In the genomic region with DNA sequence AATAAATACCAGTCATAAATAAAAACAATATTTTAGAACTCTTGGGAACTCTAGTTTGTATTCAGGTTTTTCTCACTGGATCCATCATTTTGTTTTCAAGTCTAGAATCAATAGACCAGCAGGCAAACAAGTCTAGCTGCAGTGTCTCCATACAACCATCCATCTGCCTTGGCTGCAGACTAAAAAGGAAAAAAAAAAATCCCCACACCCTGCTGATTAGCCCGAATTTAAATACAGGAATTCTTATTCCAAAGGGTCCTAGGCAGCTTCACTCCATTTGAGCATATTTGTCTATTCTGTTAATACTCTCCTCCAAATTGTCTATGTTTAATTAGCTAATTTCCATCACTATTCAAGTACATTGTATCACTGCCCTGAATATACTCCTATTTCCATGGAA, we compare ENCODE assay signal across 17 mouse cellular contexts.
"Had no signal": no experiment of that assay in that cellular context is flagged by ENCODE, and none has a peak within 500 bp of the region (broad histone marks: within the 10 kb centered on the region; RNA-seq: fewer than 3 reads in every experiment).

No protein-coding gene starts in this region.

- H3K27ac ChIP-seq: lung, embryonic 15.5 days; macrophage; midbrain, embryonic 13.5 days; midbrain, embryonic 15.5 days; neural tube, embryonic 12.5 days; stomach, embryonic 15.5 days; stomach, postnatal 0 days had no signal

- ATAC-seq: lung, postnatal 0 days; midbrain, embryonic 13.5 days; midbrain, embryonic 15.5 days had no signal

- DNase-seq: lung, adult 2 months; lung, postnatal 14 days; lung, postnatal 36 days; right cerebral cortex, postnatal 14 days; thymus, adult 2 months; thymus, postnatal 25 days; thymus, postnatal 4 days had no signal

- H3K9ac ChIP-seq: lung, embryonic 15.5 days; midbrain, embryonic 13.5 days; midbrain, embryonic 15.5 days; neural tube, embryonic 12.5 days; stomach, embryonic 15.5 days had no signal

- H3K4me3 ChIP-seq: lung, embryonic 15.5 days; megakaryocyte, embryonic 14.5 days; midbrain, embryonic 13.5 days; midbrain, embryonic 15.5 days; neural tube, embryonic 12.5 days; stomach, embryonic 15.5 days had no signal

- H3K27me3 ChIP-seq: lung, embryonic 15.5 days; megakaryocyte, embryonic 14.5 days; midbrain, embryonic 13.5 days; midbrain, embryonic 15.5 days; neural tube, embryonic 12.5 days; stomach, embryonic 15.5 days had no signal

- H3K4me1 ChIP-seq: lung, embryonic 15.5 days; megakaryocyte, embryonic 14.5 days; midbrain, embryonic 13.5 days; midbrain, embryonic 15.5 days; neural tube, embryonic 12.5 days; stomach, embryonic 15.5 days had no signal

- H3K36me3 ChIP-seq: lung, embryonic 15.5 days; midbrain, embryonic 13.5 days; midbrain, embryonic 15.5 days; neural tube, embryonic 12.5 days; stomach, embryonic 15.5 days had no signal

- H3K4me2 ChIP-seq: lung, embryonic 15.5 days; midbrain, embryonic 11.5 days; midbrain, embryonic 13.5 days; midbrain, embryonic 15.5 days; neural tube, embryonic 12.5 days; stomach, embryonic 15.5 days had no signal

- H3K9me3 ChIP-seq: lung, embryonic 15.5 days; megakaryocyte, embryonic 14.5 days; midbrain, embryonic 13.5 days; midbrain, embryonic 15.5 days; neural tube, embryonic 12.5 days; stomach, embryonic 15.5 days had no signal
